Mouse (Mus musculus) layer of hippocampus, postnatal 10 days (tissue): ENCODE data around the gene Chrm1. TPM values are rescaled to one million over a fixed set of nuclear protein-coding genes. Genes with fewer than 3 reads are reported as not detected.
"Not testable (repeated sequence)": the region's sequence is repeated elsewhere in the genome, so short reads cannot be mapped to it uniquely, and the experiment has no call there.

Source experiments
- DNase-seq, 2 experiments: peaks; one replicate each; pipeline ENCODE4 v3.0.0; 2021; ENCODE audit warnings: low spot score in 2 of 2
- total RNA-seq, 2 experiments: library from RNA; stranded (reverse); gene quantifications; 2 replicates each; pipeline ENCODE4 v1.2.3; 2021

Gene Chrm1
- total RNA-seq, 2 experiments from 2014 or later, result 117 to 125 TPM

DNA sequence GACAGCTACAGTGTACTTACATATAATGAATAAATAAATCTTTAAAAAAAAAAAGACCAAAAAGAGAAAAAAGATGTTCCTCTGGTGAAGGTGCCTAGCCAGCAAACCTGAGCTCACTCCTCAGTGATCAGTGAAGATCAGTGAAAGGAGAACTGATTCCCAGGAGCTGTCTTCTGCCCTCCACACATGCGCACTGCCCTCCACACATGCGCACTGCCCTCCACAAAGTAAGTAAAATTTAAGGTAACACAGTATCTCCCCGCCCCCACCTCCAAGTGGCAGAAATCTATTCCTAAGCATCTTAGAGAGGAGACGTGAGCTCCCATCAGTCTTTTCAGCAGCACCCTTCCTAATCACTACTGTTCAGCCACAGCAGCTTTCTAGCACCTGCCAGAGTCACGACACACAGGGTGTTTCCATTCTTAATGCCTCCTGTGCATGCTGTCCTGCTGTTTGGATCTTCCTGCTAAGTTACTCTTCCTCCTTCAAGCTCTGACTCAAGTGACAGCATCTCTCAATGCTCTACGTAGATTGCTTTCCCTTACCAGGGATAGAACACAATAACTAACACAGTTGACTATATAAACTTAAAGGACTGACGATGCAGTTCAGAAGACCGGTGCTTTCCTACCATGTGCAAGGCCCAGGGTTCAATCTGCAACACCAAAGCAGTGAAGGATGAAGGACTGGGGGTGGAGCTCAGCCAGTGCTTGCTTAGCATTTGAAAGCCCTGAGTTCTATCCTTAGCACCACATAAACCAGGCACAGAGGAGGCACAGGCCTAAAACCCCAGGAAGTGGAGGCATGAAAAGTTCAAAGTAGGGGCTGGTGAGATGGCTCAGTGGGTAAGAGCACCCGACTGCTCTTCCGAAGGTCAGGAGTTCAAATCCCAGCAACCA, 52.5 kb downstream of the Chrm1 start:
- DNase-seq, result no peak

DNA sequence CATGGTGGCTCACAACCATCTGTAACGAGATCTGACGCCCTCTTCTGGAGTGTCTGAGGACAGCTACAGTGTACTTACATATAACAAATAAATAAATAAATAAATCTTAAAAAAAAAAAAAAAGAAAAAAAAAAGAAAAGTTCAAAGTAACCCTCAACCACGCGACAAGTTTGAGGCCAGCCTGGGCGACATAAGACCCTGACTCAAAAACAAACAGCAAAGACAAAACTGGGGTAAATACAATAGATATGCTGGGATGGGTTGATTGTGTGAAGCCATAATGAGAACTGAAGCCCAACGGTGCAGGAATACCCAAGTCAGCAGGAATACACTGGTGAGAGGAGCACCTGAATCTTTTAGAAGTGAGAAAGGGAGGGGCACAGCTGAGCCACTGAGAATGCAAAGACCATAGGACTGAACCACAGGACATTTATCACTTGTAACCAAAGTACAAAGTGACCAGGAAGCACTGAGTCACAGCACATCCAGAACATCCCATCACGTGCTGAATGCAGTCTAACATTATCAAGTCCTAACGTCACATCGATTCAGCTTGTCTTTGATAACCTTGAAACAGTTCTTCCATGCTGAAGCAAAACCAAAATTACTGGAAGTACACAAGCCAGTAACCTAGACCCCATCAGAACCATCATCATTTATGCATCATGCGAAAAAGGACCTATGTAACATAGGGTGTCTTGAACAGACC, 53.3 kb downstream of the Chrm1 start:
- DNase-seq, result no peak

DNA sequence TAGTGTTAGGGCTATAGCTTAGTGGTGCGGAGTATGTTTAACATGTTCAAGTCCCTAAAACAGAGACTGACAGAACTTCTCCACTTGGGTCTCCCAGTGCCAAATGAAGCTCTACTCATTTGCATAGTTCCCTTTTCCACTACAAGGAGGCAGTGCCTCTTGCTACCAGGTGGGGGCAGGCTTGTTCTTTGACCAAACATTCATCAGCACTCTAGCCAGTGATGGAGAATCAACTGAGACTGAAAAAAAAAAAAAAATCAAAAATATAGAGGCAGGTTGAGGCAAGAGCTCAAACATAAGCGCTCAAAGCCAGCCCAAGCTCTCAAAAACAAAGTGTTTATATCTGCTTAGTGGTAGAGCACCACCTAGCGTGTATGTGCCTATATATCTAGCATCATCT, 54.8 kb downstream of the Chrm1 start:
- DNase-seq, result peak; percentile 74 to 76

DNA sequence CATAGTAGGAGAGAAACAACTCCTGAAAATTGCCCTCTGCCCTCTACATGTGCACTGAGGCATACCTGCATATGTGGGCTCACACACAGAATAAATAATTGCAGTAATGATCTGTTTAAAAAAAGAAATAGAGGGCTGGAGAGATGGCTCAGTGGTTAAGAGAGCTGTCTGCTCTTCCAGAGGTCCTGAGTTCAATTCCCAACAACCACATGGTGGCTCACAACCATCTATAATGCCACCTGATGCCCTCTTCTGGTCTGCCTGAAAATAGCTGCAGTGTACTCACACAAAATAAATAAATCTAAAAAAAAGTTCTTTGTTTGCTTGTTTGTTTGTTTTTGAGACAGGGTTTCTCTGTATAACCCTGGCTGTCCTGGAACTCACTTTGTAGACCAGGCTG, 55.4 kb downstream of the Chrm1 start:
- not testable (repeated sequence) for DNase-seq

DNA sequence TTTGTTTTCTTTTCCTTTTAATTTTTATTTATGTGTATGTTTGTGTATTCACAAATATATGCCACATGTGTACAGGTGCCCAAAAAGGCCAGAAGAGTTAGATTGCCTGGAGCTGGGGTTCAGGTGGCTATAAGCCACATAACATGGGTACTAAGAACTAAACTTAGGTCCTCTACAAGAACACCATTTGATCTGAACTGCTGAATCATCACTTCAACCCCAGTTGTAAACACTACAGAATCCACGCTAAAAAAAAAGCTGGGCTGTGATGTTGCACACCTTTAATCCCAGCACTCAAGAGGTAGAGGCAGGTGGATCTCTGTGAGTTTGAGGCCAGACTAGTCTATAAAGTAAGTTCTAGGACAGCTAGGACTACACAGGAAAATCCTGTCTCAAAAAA, 57.8 kb downstream of the Chrm1 start:
- DNase-seq, result no peak

DNA sequence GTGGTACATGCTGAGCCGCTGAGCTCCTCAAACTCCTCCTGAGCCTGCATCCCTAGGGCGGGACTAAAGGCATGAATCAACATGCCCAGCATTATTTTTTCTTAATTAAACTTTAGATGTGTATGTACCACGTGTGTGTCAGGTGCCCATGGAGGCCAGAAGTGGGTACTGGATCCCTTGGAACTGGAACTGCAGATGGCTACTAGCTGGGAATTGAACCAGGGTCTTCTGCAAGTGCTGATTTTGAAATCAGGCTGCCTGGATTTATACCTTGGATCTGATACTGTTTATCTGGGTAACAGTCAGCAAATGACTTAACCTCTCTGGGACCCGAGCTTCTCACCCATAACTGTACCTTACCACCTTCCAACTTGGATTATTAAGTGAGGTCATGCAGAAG, 58.4 kb downstream of the Chrm1 start:
- no peak for DNase-seq

DNA sequence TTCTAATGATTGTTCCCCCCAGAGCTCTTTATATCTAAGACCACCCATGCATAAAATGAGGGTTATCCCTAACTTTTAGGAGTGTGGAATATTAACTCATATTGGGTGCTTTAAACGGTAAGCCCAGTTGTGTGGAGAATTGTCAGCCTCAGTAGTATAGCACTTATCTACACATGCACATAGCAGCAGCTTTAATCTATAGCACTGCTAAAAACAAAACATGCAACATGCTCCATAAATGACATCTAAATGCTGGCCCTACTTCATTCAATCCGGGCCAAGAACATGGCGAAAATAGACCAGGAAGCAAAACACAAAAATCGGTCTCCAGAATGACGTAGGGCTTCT, 58.9 kb downstream of the Chrm1 start:
- DNase-seq, result no peak

DNA sequence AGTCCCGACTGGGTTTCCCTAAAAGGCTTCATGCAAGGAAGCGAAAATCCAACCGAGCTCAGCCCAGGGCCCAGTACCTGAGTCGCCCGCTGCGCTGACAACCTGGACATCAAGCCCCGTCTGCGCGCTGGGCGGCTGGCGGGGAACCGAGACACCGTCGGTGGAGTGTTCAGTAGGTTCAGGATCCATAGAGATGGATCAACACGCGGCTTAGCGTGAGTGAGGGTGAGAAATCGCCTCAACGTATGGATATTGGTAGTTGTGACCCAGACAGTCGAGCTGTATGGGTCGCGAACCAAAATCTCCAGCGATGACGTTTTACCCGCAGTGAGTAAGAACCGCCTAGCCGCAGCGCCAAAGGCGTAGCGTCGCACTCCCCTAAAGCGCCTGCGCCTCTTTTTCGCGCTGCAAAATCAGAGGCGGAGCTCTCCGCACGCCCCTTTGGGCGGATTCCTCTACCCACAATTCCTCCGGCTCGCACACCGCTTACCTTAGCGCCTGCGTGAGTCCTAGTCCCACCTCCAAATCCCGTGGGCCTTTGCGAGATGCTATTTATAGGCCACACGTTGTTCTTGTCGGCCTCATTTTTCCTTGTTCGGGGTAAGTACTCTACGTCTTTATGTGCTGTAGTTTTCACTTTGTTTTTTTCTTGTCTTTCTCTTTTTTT, 59.5 kb downstream of the Chrm1 start, which contains the start of gene Slc3a2:
Slc3a2 (minus strand) TSS at position 463 of the 667 bp plus-strand sequence.
- DNase-seq, result peak; percentile 90 to 93

DNA sequence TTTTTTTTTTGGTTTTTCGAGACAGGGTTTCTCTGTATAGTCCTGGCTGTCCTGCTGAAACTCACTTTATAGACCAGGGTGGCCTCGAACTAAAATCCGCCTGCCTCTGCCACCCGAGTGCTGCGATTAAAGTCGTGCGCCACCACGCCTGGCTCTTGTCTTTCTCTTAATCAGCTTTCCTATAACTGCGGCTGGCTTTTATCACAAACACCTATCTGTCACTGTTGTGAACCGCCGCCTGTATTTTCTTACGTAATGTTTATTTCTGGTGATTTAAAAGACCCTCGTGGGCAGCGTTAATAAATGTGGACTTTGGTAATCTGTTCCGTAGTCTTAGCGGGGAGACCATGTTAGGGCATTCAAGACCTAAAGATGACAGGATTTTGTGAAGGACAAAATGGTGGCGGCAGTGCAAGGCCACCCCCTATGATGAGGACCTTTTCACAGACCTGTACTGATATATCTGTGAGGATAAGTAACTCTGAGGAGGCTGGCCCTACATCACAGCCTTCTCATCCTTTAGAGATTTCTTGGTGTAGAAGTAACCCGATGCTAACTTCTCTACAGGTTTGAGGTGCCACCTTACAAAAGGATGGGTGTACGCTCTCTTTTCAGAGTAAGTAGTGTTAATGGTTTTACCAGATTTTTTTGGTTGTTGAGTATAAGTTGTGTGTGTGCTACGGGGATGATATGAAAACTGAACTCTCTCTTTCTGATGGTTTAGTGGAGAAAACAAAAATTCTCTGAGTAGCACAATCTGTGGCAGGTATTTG, 60.2 kb downstream of the Chrm1 start:
- DNase-seq, result no peak

DNA sequence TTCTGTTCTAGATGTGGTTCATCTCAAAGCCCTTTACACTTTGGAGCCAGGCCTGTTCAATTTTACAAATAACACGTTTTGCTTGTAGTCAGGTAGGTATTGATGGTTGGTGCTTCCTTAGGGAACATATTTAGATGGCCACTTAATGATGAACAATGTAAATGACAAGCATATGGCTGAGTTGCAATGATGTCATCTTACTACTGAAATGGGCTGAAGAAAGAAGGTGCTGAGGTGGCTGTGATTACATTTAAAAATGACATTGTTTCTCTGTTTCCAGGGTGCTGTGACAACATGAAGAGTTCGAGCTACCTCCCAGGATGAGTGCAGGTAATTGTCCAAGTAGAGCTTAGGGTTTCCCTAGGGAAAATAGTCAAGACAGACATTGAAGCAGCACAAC, 60.8 kb downstream of the Chrm1 start:
- DNase-seq, result no peak

DNA sequence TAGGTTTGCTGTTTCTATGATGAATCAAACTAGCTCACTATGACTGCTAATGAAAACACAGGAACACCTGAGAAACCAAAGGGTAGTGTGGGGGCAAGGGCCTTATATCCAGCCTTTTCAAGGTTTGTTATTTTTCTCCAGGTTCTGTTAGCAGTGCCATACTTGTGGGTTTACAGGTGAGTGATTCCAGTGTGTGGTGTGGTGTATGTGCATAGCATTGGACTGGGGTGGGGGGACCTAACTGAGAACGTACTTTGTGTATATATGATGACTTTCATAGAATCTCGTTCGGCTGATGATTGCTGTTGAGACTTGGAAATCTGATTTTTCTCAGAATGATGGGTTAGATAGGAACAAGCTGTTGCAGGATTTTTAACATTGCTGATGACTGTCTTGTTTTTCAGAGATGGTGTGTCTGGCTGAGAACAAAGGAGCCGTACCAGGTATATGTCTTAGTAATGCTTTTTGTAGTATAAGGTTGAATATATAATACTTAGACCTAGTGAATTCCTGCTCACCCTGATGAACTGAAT, 61.6 kb downstream of the Chrm1 start:
- DNase-seq, result no peak

DNA sequence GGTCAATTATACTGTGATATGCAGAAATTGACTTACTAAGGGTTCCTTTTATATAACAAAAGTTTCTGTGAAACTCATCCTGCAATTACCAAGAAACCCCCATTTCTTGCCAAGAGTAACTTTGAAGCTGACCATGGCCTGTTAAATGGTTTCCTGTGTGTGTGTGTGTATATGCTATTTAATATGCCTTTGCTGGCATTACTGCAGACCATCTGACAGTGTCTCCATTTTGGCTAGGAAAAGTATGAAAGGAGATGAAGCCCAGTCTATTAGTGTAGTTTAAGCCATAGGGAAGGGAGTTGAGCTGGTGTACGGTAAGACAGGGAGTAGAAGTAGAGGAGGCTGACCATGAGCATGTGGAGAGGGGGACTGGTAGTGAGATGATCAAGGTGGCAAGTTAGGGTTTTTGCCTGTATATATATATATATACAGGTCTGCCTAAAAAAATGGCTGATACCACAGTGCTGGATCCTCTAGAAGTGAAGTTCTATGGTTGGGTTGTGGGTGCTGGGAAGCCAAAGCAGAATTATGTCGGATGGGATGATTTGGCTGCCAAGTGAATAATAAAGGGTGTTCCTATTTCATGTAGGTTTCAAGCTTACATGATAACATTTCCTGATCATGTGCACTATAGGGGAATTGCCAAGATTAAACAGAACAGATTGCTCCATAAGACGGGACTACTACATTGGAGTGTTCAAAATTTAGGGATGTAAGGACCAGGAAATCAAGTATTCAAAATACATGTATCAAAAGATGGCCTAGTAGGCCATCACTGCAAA, 63.2 kb downstream of the Chrm1 start:
- DNase-seq, result no peak

DNA sequence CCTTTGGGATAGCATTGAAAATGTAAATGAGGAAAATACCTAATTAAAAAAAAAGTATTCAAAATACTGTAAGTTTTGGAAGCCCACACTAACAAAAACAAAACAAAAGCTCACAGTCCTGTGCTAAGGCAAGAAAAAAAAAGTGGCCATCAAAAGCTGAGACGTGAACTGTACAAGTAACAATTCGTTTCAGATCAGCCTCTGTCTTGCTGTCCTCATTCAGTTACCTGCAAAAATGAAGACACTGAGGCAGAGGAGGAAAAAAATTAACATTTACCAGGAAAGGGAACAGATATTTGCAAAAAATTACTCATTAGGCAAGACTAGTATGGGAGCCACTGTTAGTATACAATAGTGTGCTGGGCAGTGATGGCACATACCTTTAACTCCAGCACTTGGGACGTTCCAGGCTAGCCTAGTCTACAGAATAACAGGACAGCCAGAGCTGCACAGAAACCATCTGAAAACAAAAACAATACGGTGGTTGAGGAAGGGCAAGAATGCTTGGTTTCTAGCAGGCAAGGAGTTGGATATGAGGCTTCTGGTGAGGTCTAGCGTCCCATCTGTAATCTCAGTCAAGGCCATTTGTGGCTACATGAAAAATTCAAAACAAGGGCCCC, 64.0 kb downstream of the Chrm1 start:
- DNase-seq, result no peak

DNA sequence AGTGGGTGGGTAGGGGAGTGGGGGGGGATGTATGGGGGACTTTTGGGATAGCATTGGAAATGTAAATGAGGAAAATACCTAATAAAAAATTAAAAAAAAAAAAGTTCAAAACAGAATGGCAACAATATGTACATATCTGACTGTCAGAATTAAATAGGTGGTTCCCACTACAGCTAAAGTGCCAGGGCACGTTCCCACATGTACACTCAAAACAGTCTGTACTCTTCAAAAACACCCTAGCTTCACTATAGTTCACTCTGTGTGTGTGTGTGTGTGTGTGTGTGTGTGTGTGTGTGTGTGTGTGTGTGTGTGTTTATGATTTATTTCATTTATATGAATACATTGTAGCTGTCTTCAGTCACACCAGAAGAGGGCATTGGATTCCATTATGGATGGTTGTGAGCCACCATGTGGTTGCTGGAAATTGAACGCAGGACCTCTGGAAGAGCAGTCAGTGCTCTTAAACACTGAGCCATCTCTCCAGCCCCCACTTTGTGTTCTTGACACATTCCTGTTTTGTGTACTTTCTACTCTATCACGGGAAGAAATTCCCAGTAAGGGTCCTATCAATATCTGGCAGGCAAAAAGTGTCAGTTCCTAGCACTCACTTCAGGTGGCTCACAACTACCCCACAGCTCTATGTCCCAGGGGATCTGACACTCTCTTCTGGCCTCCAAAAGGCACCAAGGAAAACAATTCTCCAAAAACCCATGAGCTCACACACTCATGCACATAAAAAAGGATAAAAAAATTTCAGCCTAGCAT, 64.9 kb downstream of the Chrm1 start:
- DNase-seq, result not testable (repeated sequence)

Other genes starting within 250 kb of the Chrm1 start
- gene Slc22a8, start 72.5 kb upstream of the Chrm1 start, total RNA-seq, result 10 to 100 TPM; 20.6 to 21.5 TPM
- 1 to 10 TPM; 3.6 to 4.4 TPM for gene Slc22a6, start 45.8 kb upstream of the Chrm1 start, total RNA-seq
- gene Slc3a2, start 59.6 kb downstream of the Chrm1 start, total RNA-seq, result 100 to 1,000 TPM; 198 to 212 TPM
- gene Wdr74, start 72.0 kb downstream of the Chrm1 start, total RNA-seq, result 10 to 100 TPM; 52.6 to 53.3 TPM
- gene 1700092M07Rik, start 76.9 kb downstream of the Chrm1 start, total RNA-seq, result 1 to 10 TPM; 1.4 to 1.8 TPM
- 10 to 100 TPM; 61.9 to 64.8 TPM for gene Stx5a, start 77.6 kb downstream of the Chrm1 start, total RNA-seq
- 10 to 100 TPM; 72.7 to 79.7 TPM for gene Nxf1, start 93.3 kb downstream of the Chrm1 start, total RNA-seq
- gene Tmem223, start 107.2 kb downstream of the Chrm1 start, total RNA-seq, result 100 to 1,000 TPM in 1 of 2 experiments, 10 to 100 TPM in 1; 99.9 to 120 TPM
- 1 to 10 TPM; 7.0 to 9.3 TPM for gene Tmem179b, start 110.7 kb downstream of the Chrm1 start, total RNA-seq
- gene Taf6l, start 122.6 kb downstream of the Chrm1 start, total RNA-seq, result 10 to 100 TPM; 18.2 to 19.0 TPM
- 100 to 1,000 TPM; 107 to 109 TPM for gene Polr2g, start 134.8 kb downstream of the Chrm1 start, total RNA-seq
- gene Zbtb3, start 138.8 kb downstream of the Chrm1 start, total RNA-seq, result 1 to 10 TPM; 4.2 to 5.2 TPM
- 10 to 100 TPM; 27.8 to 34.5 TPM for gene Ttc9c, start 155.5 kb downstream of the Chrm1 start, total RNA-seq
- gene Hnrnpul2, start 156.2 kb downstream of the Chrm1 start, total RNA-seq, result 100 to 1,000 TPM; 112 to 115 TPM
- gene AC129217.1, start 166.0 kb downstream of the Chrm1 start, total RNA-seq, result 10 to 100 TPM in 1 of 2 experiments, not detected in 1; 15.9 TPM
- 100 to 1,000 TPM; 105 to 115 TPM for gene Bscl2, start 173.7 kb downstream of the Chrm1 start, total RNA-seq
- 100 to 1,000 TPM; 291 to 295 TPM for gene Gng3, start 175.4 kb downstream of the Chrm1 start, total RNA-seq
- gene Lrrn4cl, start 187.0 kb downstream of the Chrm1 start, total RNA-seq, result under 1 TPM; 0.66 to 0.78 TPM
- gene Ubxn1, start 207.7 kb downstream of the Chrm1 start, total RNA-seq, result 100 to 1,000 TPM; 112 to 116 TPM
- gene Uqcc3, start 217.1 kb downstream of the Chrm1 start, total RNA-seq, result 10 to 100 TPM; 32.1 to 37.5 TPM
- gene Lbhd1, start 219.9 kb downstream of the Chrm1 start, total RNA-seq, result 1 to 10 TPM; 4.8 to 9.8 TPM
- gene Gm49403, start 220.1 kb downstream of the Chrm1 start, total RNA-seq, result not detected
- 10 to 100 TPM; 18.9 to 27.6 TPM for gene 1810009A15Rik, start 225.1 kb downstream of the Chrm1 start, total RNA-seq
- gene Gm49416, start 225.1 kb downstream of the Chrm1 start, total RNA-seq, result 1 to 10 TPM; 3.8 to 4.6 TPM
- 10 to 100 TPM; 24.6 to 25.0 TPM for gene Ints5, start 229.2 kb downstream of the Chrm1 start, total RNA-seq
- gene Ganab, start 234.3 kb downstream of the Chrm1 start, total RNA-seq, result 100 to 1,000 TPM; 103 to 111 TPM